Mouse (Mus musculus): ENCODE results near the gene Saxo1. TPM values are rescaled to one million over a fixed set of nuclear protein-coding genes. Genes with fewer than 3 reads are reported as not detected.
A peak's percentile ranks its signal among the peaks of the same experiment; 100 is the strongest.

Saxo1 gene
- total RNA-seq, 1 experiment from 2014 or later: not detected

DNA sequence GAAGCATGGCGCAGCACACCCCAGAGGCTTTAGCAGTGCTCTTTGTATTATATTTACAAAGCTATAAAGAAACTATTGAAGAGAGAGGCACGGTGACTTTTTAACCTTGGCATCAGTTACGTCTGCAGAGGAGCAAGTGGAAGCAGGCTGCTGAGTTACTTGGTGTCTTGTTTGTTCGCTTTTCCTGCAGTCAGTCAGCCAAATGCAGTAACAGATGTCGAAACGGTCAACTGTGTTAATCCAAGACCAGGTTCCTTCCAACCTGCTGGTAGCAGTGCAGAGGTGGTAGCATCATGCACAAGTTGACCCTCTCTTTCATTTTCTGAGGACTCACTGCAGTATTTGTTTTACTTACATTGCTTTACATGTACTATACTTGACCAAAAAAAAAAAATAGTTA lies 135.5 kb downstream of the Saxo1 start:
- DNase-seq: no peak

DNA sequence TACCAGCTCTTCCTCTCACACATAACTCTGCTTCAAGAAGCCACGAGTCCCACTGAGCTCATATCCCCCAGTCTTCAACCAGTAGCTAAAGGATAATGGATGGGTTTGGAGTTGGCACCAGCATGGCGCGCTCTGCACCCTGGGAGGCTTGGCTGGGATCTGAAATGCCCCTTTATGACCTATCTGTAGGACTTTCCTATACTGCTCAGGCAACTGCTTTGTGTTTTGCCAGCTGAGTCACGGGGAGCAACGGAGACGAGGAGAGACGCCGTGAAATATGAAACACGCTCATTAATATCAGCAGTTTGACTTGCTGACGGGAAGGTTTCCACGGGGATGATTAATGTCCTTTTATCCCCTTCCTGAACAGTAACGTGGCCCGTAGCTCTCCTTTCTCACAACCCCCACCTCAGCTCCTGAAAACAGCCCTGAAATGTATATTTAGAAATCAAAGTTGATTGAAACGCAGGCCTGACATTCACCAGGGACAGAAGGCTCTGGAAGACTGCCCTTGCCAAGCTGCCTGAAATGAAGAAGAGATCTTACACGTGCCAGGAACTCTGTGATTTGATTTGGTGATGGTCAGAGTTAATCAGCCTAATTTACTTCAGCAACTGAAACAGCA lies 141.6 kb downstream of the Saxo1 start:
- peak; percentile 34 for DNase-seq

DNA sequence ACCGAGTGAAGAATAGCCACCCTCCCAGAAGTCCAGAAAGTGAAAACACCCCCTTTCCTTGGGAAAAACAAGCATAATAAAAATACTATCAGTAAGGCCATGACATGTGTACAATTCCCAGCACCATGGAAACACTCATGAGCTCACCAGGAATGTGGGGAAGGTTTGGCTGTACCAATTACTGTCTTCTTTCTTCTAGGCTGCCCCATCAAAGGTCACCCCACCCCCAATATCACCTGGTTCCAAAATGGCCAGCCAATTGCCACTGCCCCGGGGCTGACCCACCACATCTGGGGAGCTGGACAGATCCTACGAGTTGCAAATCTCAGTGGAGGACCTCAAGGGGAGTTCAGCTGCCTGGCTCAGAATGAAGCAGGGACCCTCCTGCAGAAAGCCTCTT lies 144.7 kb downstream of the Saxo1 start:
- no peak for DNase-seq

DNA sequence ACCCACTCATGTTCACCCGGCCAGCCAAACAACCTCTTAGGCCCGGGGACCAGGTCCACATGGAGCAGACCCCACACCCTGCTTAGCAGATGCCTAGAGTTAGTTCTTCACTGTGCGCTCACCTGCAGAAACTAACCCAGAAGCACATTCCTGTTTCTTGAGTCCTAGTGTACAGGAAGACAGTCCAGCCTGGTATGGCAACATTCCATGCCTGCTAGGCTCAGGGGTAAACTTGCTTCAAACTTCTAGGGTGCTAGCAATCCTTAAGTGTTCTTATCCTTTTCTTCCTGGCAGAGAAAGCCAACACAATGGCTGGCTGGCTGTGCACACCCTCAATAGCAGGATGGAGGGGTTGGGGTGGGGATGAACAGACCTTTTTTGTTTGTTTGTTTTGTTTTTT lies 147.2 kb downstream of the Saxo1 start:
- no peak for DNase-seq

DNA sequence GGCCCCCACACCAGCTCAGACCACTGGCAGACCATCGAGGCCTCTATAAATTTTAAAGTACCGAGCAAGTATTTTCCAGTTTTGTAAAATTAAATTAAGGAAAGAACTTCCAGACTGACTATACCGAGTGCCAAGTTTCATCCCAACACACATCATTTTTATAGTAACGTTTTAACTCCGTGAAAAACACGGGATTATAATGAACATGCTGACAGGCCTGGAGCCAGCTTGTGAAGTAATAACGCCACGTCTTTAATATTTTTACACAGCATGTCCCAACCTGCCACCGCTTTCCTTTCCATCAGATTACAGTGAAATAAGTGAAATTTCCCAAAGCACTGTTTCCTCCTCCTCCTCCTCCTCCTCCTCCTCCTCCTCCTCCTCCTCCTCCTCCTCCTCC lies 149.7 kb downstream of the Saxo1 start:
- no peak for DNase-seq

GRCm38 (mm10) chr4:86407200-86407527 lies 151.0 kb downstream of the Saxo1 start:
- DNase-seq: no peak

DNA sequence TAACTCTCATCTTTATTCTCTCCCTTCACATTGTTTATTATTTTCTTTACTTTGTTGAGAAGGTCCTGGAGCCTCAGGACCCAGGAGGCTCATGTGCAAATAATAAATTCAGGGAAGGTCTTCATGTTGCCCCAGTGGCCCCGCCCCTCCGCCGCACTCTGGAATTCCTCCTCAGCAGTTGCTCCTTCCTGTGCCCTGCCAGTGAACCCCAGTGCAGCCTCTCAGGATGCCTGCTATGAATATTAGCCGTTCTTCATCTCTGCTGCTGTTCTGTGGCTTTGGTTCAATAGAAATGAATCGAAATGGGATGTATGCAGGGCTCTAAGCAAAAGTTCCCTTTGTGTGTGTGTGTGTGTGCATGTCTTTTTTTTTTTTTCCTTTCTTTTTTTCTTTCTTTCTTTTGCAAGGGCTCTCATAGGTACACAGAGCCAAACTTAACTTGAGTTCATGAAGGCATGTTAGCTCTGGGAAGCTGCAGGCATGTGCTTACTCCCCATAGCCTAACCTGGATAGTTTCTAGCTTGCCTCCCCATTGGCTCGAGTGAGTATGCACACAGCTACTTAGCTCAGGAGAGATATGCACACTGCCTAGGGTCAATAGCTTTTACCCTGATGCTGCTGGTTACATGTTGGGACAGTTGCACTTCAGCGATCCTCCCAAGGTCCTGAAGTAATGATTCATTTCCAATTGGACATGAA lies 151.5 kb downstream of the Saxo1 start:
- no peak for DNase-seq

DNA sequence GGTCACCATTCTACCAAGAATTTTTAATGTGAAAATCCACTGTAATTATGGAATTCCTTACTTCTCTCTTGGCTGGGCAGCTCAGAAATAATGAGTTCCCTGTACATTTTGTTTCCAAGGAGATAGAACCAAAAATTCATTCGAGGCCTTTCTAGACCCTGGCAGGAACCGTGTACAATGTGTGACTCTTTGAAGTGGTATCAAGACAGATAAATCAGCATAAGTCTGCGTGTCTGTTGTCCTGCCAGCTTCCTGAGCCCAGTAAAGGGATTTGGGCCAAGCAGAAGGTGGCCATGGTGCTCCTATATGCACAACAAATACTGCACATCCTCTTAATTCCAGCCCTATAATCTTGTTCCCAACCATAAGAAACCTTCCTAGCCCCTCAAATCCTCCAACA lies 157.0 kb downstream of the Saxo1 start:
- DNase-seq: peak; percentile 37

DNA sequence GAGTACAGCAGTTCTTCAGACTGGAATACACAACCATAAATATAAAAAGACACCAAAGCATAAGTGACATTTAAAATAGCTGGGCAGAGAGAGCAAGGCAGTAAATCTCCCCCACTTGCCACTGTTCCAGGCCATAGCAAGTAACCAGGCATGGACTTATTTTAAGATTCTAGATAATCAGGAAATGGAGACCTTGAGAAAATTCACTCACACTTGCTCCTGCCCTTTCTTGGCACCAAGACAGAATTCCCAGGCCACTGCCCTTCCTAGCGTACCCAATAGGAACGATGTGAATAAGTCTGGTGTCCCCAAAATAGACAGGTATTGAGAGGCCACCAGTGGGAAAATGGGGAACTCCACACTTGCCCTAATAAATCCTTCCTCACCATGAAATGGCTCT lies 160.7 kb downstream of the Saxo1 start:
- DNase-seq: peak; percentile 53

DNA sequence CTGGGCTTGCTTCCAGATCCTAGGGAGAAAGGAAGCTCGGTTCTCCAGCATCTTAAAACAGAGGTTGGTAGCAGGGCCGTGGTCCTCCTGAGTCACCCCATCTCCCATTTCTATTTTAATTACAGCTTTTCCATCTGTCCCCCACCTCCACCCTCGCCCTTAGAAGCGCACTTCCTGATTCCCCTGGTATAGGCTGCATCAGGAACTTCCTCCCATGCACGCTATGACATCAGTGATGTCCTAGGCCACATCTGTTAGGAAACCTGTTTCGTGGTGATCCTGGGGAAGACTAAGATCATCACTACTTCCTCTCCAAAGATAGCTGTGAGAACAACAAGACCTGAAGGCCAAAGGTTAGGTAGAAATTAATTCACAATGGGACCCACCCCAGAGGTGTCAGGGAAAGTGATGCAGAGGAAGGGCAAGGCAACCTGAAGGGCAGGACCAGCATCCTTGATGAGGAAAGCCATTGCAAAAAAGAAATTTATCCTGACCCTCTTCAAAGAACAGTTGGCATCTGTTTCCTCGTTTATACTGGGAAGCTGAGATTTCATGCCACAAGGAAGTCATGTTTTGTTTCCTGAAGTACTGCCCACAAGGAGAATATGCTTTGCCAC lies 161.3 kb downstream of the Saxo1 start:
- no peak for DNase-seq

DNA sequence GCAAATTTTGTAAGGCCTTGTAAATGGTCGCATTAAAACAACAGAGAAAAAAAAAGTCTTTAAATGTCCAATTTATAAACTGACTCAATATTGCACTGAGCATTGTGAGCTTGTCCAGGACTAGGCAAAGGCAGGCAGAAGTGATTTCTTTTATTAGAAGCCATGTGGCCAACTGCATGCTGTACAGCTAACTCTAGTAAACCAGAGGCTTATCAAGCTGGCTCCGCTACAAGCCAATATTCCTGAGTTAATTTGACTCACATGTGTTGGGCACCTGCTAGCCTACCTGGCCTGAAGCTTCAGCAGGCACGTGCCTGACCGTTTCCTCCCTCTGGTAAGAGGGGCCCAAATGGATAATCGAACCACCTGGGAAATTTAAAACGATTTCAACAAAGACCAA lies 162.5 kb downstream of the Saxo1 start:
- DNase-seq: no peak

Other genes with a start within 250 kb of the Saxo1 start
- 86.2 and 92.5 TPM in 2 replicates for gene Rraga, start 17.3 kb upstream of the Saxo1 start, total RNA-seq (2021)
- 8.3 and 10.9 TPM in 2 replicates for gene Haus6, start 53.7 kb upstream of the Saxo1 start, total RNA-seq (2021)
- 257 and 311 TPM in 2 replicates for gene Plin2, start 111.7 kb upstream of the Saxo1 start, total RNA-seq (2021)
- 38.8 and 49.0 TPM in 2 replicates for gene Dennd4c, start 190.2 kb upstream of the Saxo1 start, total RNA-seq (2021)

All from adrenal gland, postnatal 14 days (tissue).